Mouse (Mus musculus) myocyte (in vitro differentiated cells): ENCODE results near the gene Gnb3.

Source experiments
- POLR2A ChIP-seq: IDR thresholded peaks from one replicate; pipeline ENCODE4 v1.6.1; 2011; ENCODE audit warnings: low read depth, mild to moderate bottlenecking, control low read depth, moderate library complexity; ENCODE audit not compliant: insufficient read length
- USF1 ChIP-seq: IDR thresholded peaks from one replicate; pipeline ENCODE4 v1.6.1; 2011; ENCODE audit warnings: low read depth, mild to moderate bottlenecking, control low read depth, moderate library complexity

DNA sequence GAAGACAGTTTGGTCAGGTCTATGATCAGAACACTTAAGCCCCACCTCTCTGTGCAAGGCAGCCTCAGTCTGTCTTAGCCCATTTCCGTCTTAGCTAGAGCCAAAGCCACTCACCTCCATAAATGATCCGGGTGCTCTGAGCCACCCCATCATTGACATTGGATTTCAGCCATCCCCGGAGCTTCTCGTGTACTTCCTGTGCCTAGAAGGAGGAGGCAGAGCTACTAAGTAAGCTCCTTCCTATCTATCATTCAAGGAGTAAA, 28.7 kb downstream of the Gnb3 start:
- TF ChIP-seq USF1 (no peak), POLR2A (no peak)
